Mouse (Mus musculus): ENCODE results near the gene Oasl2. TPM values are rescaled to one million over a fixed set of nuclear protein-coding genes. Genes with fewer than 3 reads are reported as not detected.
"Not testable (repeated sequence)": the region's sequence is repeated elsewhere in the genome, so short reads cannot be mapped to it uniquely, and the experiment has no call there.

The Oasl2 gene
- polyA plus RNA-seq, 1 experiment from 2014 or later = 24.1 TPM

- 58% methylated on average over 13 of the region's 13 CpGs for WGBS
- Histone ChIP-seq H3K4me3 (replicated peaks; ENCODE audit: low read depth, low read length) (no peak overlapping the region), H3K4me2 (ENCODE audit: low read length) (no peak overlapping the region), H3K9ac (ENCODE audit: low read depth, low read length) (no peak overlapping the region), H3K9me3 (replicated peaks; ENCODE audit: low read length) (no peaks in the 10 kb centered on the region), H3K27ac (no peak overlapping the region), H3K36me3 (ENCODE audit: insufficient read depth, low read length) (peaks cover 12% of the 10 kb centered on the region; the same call in 1 of the 2 replicates), H3K27me3 (ENCODE audit: insufficient read depth, low read length) (no peaks in the 10 kb centered on the region), H3K4me1 (replicated peaks; ENCODE audit: insufficient read depth, low read length) (no peaks in the 10 kb centered on the region)
- ATAC-seq (replicated peaks; ENCODE audit: low FRiP score, low read depth) (no peak), DNase-seq (ENCODE audit: low spot score) (no peak)
- no peak for TF ChIP-seq CTCF (IDR thresholded peaks at IDR 0.05; ENCODE audit: low read depth)
Observed at GRCm38 (mm10) chr5:114908598-114909305, 12.0 kb downstream of the Oasl2 start.

GRCm38 (mm10) chr5:114913686-114914085 is 16.9 kb downstream of the Oasl2 start:
- DNase-seq (ENCODE audit: low spot score) (no peak), ATAC-seq (replicated peaks; ENCODE audit: low FRiP score, low read depth) (no peak)
- H3K4me2 ChIP-seq (ENCODE audit: low read length) = no peak overlapping the region
- no peaks in the 10 kb centered on the region for H3K27me3 ChIP-seq (ENCODE audit: insufficient read depth, low read length)
- H3K4me3 ChIP-seq (replicated peaks; ENCODE audit: low read depth, low read length) = no peak overlapping the region
- 65% methylated on average over 4 of the region's 4 CpGs for WGBS
- no peak overlapping the region for H3K9ac ChIP-seq (ENCODE audit: low read depth, low read length)
- no peak for TF ChIP-seq CTCF (IDR thresholded peaks at IDR 0.05; ENCODE audit: low read depth)
- no peak overlapping the region for H3K27ac ChIP-seq
- H3K4me1 ChIP-seq (replicated peaks; ENCODE audit: insufficient read depth, low read length) = no peaks in the 10 kb centered on the region
- no peaks in the 10 kb centered on the region for H3K9me3 ChIP-seq (replicated peaks; ENCODE audit: low read length)
- H3K36me3 ChIP-seq (ENCODE audit: insufficient read depth, low read length) = no peaks in the 10 kb centered on the region

- H3K36me3 ChIP-seq (ENCODE audit: insufficient read depth, low read length) = no peaks in the 10 kb centered on the region
- no peaks in the 10 kb centered on the region for H3K27me3 ChIP-seq (ENCODE audit: insufficient read depth, low read length)
- no peak overlapping the region for H3K4me2 ChIP-seq (ENCODE audit: low read length)
- WGBS = 66% methylated on average over 8 of the region's 8 CpGs
- H3K4me1 ChIP-seq (replicated peaks; ENCODE audit: insufficient read depth, low read length) = no peaks in the 10 kb centered on the region
- H3K9ac ChIP-seq (ENCODE audit: low read depth, low read length) = no peak overlapping the region
- ATAC-seq (replicated peaks; ENCODE audit: low FRiP score, low read depth) (0 out of 2 replicates have a peak, but pooled peaks have one; percentile 25), DNase-seq (ENCODE audit: low spot score) (no peak)
- H3K4me3 ChIP-seq (replicated peaks; ENCODE audit: low read depth, low read length) = no peak overlapping the region
- H3K9me3 ChIP-seq (replicated peaks; ENCODE audit: low read length) = no peaks in the 10 kb centered on the region
- no peak overlapping the region for H3K27ac ChIP-seq
- no peak for TF ChIP-seq CTCF (IDR thresholded peaks at IDR 0.05; ENCODE audit: low read depth)
Observed at GRCm38 (mm10) chr5:114914855-114915254, 18.1 kb downstream of the Oasl2 start.

- no peak for TF ChIP-seq CTCF (IDR thresholded peaks at IDR 0.05; ENCODE audit: low read depth)
- no peak overlapping the region for H3K4me2 ChIP-seq (ENCODE audit: low read length)
- H3K4me3 ChIP-seq (replicated peaks; ENCODE audit: low read depth, low read length) = no peak overlapping the region
- no peaks in the 10 kb centered on the region for H3K36me3 ChIP-seq (ENCODE audit: insufficient read depth, low read length)
- H3K9ac ChIP-seq (ENCODE audit: low read depth, low read length) = no peak overlapping the region
- DNase-seq (ENCODE audit: low spot score) (no peak), ATAC-seq (replicated peaks; ENCODE audit: low FRiP score, low read depth) (no peak)
- no peaks in the 10 kb centered on the region for H3K9me3 ChIP-seq (replicated peaks; ENCODE audit: low read length)
- no peak overlapping the region for H3K27ac ChIP-seq
- WGBS = 69% methylated on average over 5 of the region's 5 CpGs
- H3K4me1 ChIP-seq (replicated peaks; ENCODE audit: insufficient read depth, low read length) = no peaks in the 10 kb centered on the region
- no peaks in the 10 kb centered on the region for H3K27me3 ChIP-seq (ENCODE audit: insufficient read depth, low read length)
Observed at GRCm38 (mm10) chr5:114915854-114916253, 19.1 kb downstream of the Oasl2 start.

- ATAC-seq (replicated peaks; ENCODE audit: low FRiP score, low read depth) (no peak), DNase-seq (ENCODE audit: low spot score) (peak; percentile 18)
- 68% methylated on average over 4 of the region's 4 CpGs for WGBS
- Histone ChIP-seq H3K4me3 (replicated peaks; ENCODE audit: low read depth, low read length) (no peak overlapping the region), H3K9ac (ENCODE audit: low read depth, low read length) (no peak overlapping the region), H3K36me3 (ENCODE audit: insufficient read depth, low read length) (no peaks in the 10 kb centered on the region), H3K4me2 (ENCODE audit: low read length) (no peak overlapping the region), H3K4me1 (replicated peaks; ENCODE audit: insufficient read depth, low read length) (no peaks in the 10 kb centered on the region), H3K27me3 (ENCODE audit: insufficient read depth, low read length) (no peaks in the 10 kb centered on the region), H3K27ac (no peak overlapping the region), H3K9me3 (replicated peaks; ENCODE audit: low read length) (no peaks in the 10 kb centered on the region)
- TF ChIP-seq CTCF (IDR thresholded peaks at IDR 0.05; ENCODE audit: low read depth) = no peak
Observed at GRCm38 (mm10) chr5:114916777-114917176, 20.0 kb downstream of the Oasl2 start.

- not testable (repeated sequence) for H3K9ac ChIP-seq (ENCODE audit: low read depth, low read length); H3K4me2 ChIP-seq (ENCODE audit: low read length); H3K27ac ChIP-seq; H3K36me3 ChIP-seq (ENCODE audit: insufficient read depth, low read length); H3K9me3 ChIP-seq (replicated peaks; ENCODE audit: low read length); H3K27me3 ChIP-seq (ENCODE audit: insufficient read depth, low read length); H3K4me1 ChIP-seq (replicated peaks; ENCODE audit: insufficient read depth, low read length); ATAC-seq (replicated peaks; ENCODE audit: low FRiP score, low read depth); H3K4me3 ChIP-seq (replicated peaks; ENCODE audit: low read depth, low read length); DNase-seq (ENCODE audit: low spot score)
- WGBS = 88% methylated on average over 5 of the region's 5 CpGs
Observed at GRCm38 (mm10) chr5:114917357-114917756, 20.6 kb downstream of the Oasl2 start.

Data from kidney, postnatal 0 days (tissue).